Mouse (Mus musculus) cerebral cortex, adult 2 months (tissue): ENCODE measurements around the gene Ms4a2.

Source experiments
- WGBS: fragments of 180-500 bp; shearing (Covaris S2); methylation state at CpG from one replicate; pipeline ENCODE4 v1.1.7; 2018; 5-methylcytosine and 5-hydroxymethylcytosine counted together

Ms4a2 gene

GRCm38 (mm10) chr19:11623551-11623950, at the start of gene Ms4a2:
Ms4a2 (minus strand) TSS chr19:11623719.
- WGBS, result 93% methylated on average over 2 of the region's 2 CpGs

- WGBS, result 93% methylated on average over 5 of the region's 5 CpGs
These were observed 36.9 kb upstream of the Ms4a2 start, which contains the start of gene Oosp2 for GRCm38 (mm10) chr19:11660459-11660858. Oosp2 (minus strand) TSS chr19:11660559.

DNA sequence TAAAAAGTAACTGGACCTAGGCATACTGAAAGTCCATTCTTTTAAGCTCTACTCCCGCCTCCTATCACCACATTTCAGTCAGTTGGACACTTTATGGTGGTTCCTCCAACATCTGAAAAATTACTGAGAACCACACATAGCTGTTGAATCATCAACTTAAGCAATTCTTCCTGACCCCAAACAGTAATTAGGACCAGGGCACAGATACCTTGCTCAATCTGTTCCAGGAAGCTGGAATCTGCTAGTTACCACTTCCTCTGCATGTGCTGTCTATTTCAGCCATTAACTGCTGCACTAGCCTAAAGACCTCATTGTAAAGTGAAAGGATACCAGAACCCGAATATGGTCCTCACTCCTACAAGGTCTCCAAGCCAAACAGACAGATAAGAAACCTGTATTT, 35.6 kb upstream of the Ms4a2 start:
- WGBS, result 72% methylated on average over 2 of the region's 2 CpGs

DNA sequence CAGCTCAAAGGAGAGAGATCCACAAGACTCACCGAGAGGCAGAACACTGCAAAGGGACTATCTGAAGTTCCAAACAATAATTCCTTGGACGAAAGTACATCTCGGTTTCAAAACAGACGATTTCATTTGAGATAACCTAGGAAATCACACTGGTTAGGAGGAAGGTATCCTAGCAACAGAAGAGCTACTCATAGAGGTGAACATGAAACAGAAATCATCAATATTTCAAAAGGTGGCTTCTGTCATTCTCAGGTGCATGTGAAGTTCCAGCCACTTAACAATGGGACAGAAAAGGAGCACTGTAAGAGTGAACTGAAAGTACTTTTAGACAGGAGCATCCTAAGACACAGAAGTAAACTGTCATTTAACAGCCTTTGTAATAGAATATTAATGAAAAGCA, 26.0 kb upstream of the Ms4a2 start:
- WGBS, result 77% methylated on average over 4 of the region's 4 CpGs

DNA sequence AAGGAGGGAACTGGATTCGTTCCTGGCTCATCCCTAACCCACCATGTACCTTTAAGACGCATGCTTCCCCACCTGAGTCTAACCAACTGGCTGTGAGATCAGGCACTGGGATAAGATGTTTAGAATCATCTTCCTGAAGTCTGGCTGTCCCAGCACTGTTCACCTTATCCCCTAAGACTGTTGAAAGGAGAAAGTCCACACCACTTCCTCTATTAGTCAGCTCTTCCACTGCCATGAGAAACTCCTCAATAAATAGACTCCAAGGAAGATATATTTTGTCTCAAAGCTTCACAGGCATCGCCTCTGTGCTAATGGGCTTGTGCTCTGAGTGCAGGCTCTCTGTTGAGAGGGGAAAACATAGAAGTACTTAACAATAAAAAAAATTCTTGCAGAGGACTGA, 22.6 kb upstream of the Ms4a2 start:
- WGBS, result 78% methylated on average over 3 of the region's 3 CpGs

DNA sequence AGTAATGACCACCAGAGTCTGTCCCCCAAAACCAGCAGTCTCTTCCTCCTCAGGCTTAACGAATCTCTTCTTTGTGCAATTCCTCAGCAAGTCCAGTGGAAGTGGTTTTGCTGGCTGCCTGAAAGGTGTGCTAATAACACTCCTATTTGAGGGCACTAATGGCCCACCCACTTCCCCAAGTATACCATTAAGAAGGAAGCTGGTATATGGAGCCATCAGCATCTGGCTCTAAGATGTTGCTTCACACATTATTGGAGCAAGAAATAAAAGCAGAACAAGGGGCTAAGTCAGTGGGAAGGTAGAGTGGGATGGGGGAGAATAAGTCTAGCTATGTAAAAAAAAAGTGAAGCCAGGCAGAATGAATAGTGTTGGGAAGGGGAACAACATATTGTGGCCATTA, 17.2 kb upstream of the Ms4a2 start, which contains the start of gene Ms4a3:
Gene Ms4a3, minus strand, starts transcription at position 120 of the 400 bp plus-strand sequence.
- 53% methylated on average over 1 of the region's 1 CpGs for WGBS

- 83% methylated on average over 4 of the region's 4 CpGs for WGBS
These were observed 15.5 kb upstream of the Ms4a2 start for GRCm38 (mm10) chr19:11639038-11639437.

DNA sequence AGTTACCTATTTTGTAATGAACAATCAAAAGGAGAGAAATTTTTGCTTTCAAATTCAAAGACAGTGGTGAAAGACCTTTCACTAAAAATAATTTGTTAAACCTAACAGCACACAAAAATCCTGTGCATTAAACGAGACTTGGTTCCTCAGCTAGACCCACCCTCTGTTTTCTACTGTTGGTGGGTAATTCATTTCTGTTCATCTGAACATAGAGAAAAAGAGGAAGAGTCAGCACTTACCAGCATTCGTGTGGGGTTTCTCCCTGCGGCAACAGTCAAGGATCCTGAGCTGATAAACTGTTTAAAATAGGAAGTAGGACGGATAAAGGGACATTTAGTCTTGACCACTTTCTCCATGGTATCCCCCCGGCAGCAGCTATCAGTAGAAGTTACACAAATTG, 12.1 kb upstream of the Ms4a2 start:
- 78% methylated on average over 5 of the region's 5 CpGs for WGBS

DNA sequence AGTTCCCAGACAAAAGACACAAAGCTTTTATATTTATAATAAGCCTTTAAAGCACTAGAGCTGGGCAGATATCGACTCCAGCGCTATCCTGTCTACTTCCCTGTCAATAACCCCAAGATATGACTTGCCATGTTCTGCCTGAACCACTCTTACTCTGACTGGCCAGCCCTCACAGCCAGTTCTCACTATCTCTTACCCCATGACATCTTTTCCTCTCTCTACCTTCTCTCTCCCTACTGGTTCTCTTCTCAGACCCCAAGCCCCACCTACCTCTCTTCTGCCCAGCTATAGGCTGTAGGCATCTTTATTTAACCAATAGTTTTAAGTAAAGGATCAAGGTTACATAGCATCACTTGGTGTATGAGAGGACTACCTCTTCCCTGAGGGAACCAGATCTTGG, 10.8 kb upstream of the Ms4a2 start:
- WGBS, result 62% methylated on average over 2 of the region's 2 CpGs

DNA sequence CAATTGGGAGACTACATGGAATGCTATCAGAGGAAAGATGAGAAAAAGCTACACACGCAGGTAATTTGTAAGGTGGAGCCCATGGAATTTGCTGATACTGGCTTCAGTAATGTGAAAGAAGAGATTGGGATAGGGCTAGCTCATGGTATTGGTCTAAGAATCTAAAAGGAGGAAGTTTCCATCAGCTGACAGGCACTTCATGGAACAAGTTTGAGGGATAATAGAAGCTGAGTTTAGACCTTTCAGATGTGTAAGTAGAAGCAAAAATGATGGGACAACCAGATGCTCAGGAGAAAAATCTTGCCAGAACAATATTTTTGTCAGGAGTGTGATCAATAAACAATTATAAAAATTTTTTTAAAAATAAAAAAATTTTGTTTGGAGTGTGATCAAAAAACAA, 10.2 kb upstream of the Ms4a2 start:
- WGBS, result 89% methylated on average over 1 of the region's 1 CpGs

DNA sequence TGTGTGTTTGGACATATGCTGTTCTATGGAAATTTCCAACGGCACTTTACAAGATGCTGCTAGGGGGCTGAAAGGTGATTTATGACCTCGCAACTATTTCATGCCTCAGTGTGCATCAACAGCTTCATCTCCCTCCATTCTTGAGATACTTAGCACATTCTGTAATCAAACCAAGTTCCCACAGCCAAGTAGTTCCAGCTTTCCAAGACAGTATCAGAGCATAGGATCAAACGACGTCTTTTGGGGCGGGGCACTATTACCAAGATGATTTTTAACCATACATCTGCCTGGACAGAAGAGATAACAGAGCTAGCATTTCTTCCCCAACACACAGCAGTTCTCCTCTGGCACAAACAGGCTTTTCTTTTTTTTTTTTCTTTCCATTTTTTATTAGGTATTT, 1.7 kb upstream of the Ms4a2 start:
- 78% methylated on average over 5 of the region's 5 CpGs for WGBS

DNA sequence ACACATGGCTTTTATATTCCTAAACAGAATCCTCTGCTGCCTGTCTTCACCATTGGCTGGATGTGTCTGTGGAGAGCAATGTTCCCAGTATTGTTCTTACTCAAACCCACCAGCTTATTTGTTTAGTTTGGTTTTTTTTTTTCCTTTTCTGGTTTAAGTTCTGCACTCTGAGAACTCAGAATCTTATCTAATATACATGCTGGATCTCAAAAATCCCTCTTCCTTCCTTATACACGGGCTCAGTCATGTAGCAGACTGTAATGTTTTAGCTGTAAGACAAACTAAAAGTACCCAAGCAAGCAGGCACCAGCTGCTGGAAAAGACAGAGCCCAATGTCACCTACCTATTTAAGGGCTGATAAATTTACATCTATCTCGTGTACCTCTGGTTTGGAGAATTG, 8.7 kb downstream of the Ms4a2 start:
- WGBS, result 75% methylated on average over 2 of the region's 2 CpGs

DNA sequence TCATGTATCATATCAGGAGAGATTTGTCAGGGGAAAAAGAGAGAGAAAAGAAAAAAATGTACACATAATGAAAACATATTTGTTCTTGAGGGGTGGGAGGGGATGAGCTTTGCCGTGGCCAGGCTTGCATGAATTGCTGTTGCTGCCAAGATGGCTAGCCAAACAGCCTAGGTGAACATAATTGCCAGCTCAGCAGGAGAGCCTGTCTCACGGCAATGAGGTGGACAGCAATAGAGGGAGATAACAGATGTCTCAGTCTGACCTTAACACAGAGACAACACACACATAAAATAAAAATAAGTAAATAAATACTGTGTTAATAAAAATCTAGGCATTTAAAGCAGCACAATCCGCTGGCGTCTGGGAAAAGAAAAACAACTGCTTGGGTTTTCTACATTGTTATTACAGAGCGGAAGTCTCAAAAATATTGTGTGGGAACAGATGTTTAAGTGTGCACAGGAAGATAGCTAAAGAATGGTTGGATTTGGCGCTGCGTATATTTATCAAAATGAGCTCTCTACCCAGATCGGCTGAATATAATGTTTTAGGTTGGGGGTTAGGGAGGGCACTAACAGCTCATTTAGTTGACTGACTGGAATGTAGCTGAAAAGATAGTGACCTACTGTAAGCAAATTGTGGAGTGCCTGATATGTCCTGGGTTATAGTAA, 9.6 kb downstream of the Ms4a2 start:
- 71% methylated on average over 8 of the region's 8 CpGs for WGBS

GRCm38 (mm10) chr19:11613084-11613483, 10.4 kb downstream of the Ms4a2 start:
- WGBS, result 87% methylated on average over 1 of the region's 1 CpGs

- 67% methylated on average over 2 of the region's 2 CpGs for WGBS
These were observed 11.2 kb downstream of the Ms4a2 start for GRCm38 (mm10) chr19:11612293-11612692.

GRCm38 (mm10) chr19:11611541-11611945, 12.0 kb downstream of the Ms4a2 start:
- 26% methylated on average over 6 of the region's 6 CpGs for WGBS

GRCm38 (mm10) chr19:11608172-11608571, 15.3 kb downstream of the Ms4a2 start:
- 0% methylated on average over 1 of the region's 1 CpGs for WGBS

- 86% methylated on average over 2 of the region's 2 CpGs for WGBS
These were observed 18.9 kb downstream of the Ms4a2 start, which contains the start of gene Ms4a6d for GRCm38 (mm10) chr19:11604603-11605002. Ms4a6d (minus strand) TSS chr19:11604849.

GRCm38 (mm10) chr19:11602026-11602425, 21.5 kb downstream of the Ms4a2 start:
- 94% methylated on average over 2 of the region's 2 CpGs for WGBS

- 81% methylated on average over 3 of the region's 3 CpGs for WGBS
These were observed 22.2 kb downstream of the Ms4a2 start for GRCm38 (mm10) chr19:11601349-11601748.

DNA sequence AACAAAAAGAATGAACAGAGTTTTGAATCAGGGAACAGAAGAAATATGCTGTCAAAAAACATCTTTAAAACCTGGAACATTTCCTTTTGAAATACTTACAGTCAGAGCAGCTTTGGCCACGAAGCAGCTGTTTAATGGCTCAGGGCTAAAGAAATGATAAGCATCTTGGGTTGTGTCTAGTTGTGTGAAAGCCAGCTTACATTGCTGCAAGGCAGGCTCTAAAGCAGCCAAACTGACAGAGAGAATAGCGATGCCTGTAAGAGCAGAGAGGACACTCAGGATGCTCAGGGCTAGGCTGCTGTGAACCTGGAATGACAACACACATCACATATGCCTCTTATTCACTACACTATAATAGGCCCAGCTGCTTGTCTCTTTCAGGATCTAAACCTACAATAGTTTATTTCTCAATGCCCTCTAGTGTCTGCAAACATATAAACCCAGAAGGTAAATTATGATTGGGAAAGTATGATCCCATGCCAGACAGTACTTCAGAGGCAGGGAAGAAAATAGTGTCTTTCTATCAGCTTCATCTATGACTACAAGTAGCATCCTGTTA, 33.5 kb downstream of the Ms4a2 start:
- 72% methylated on average over 2 of the region's 2 CpGs for WGBS

GRCm38 (mm10) chr19:11589205-11589604, 34.3 kb downstream of the Ms4a2 start:
- 71% methylated on average over 4 of the region's 4 CpGs for WGBS

GRCm38 (mm10) chr19:11574965-11575364, 48.6 kb downstream of the Ms4a2 start:
- 81% methylated on average over 8 of the region's 8 CpGs for WGBS
